Mouse (Mus musculus) spleen, adult 10 weeks (tissue): ENCODE results near the gene Wfdc2. TPM values are rescaled to one million over a fixed set of nuclear protein-coding genes. Genes with fewer than 3 reads are reported as not detected.

Experiments used
- polyA plus RNA-seq: library from polyadenylated mRNA; stranded (reverse); fragments of 350-450 nt; fragmentation: Illumina TruSeq; extraction: RNeasy Lipid Tissue Mini Kit (QIAGEN cat#74804); gene quantifications from one replicate; pipeline ENCODE4 v1.2.3, GENCODE M21; 2015; ENCODE audit warnings: low replicate concordance; ENCODE audit not compliant: insufficient read depth

The Wfdc2 gene
- polyA plus RNA-seq = not detected

GRCm38 (mm10) chr2:164562391-164563188 is at the start of gene Wfdc2:
TSS of gene Wfdc2 (plus strand) at chr2:164562413.

GRCm38 (mm10) chr2:164573359-164573758 is 11.1 kb downstream of the Wfdc2 start, which contains the start of gene Spint3:
TSS of gene Spint3 (minus strand) at chr2:164573459.

GRCm38 (mm10) chr2:164585025-164585725 is 23.0 kb downstream of the Wfdc2 start, which contains the start of gene Wfdc6a:
TSS of gene Wfdc6a (minus strand) at chr2:164585447.

GRCm38 (mm10) chr2:164593494-164593893 is 31.3 kb downstream of the Wfdc2 start, which contains the start of gene Eppin:
TSS of gene Eppin (minus strand) at chr2:164593594.

GRCm38 (mm10) chr2:164613471-164613870 is 51.3 kb downstream of the Wfdc2 start, which contains the start of the genes Wfdc6b and Wfdc8:
TSS of gene Wfdc6b (plus strand) at chr2:164613522.
TSS of gene Wfdc8 (minus strand) at chr2:164613626.

Other genes starting within 250 kb of the Wfdc2 start
- not detected for gene Svs6, start 245.7 kb upstream of the Wfdc2 start, polyA plus RNA-seq
- not detected for gene Svs5, start 229.7 kb upstream of the Wfdc2 start, polyA plus RNA-seq
- 67.5 TPM for gene Slpi, start 173.3 kb upstream of the Wfdc2 start, polyA plus RNA-seq
- 0.04 TPM for gene Rbpjl, start 159.3 kb upstream of the Wfdc2 start, polyA plus RNA-seq
- gene Matn4, start 157.3 kb upstream of the Wfdc2 start, polyA plus RNA-seq = 0.06 TPM
- 55.3 TPM for gene Sdc4, start 118.5 kb upstream of the Wfdc2 start, polyA plus RNA-seq
- gene Sys1, start 105.4 kb upstream of the Wfdc2 start, polyA plus RNA-seq = 21.8 TPM
- gene Gm20458, start 101.4 kb upstream of the Wfdc2 start, polyA plus RNA-seq = not detected
- gene Trp53tg5, start 88.7 kb upstream of the Wfdc2 start, polyA plus RNA-seq = not detected
- 12.0 TPM for gene Dbndd2, start 76.3 kb upstream of the Wfdc2 start, polyA plus RNA-seq
- gene Pigt, start 64.9 kb upstream of the Wfdc2 start, polyA plus RNA-seq = 28.4 TPM
- gene Spint3, start 11.0 kb downstream of the Wfdc2 start, polyA plus RNA-seq = not detected
- 0.44 TPM for gene Wfdc6a, start 23.0 kb downstream of the Wfdc2 start, polyA plus RNA-seq
- gene Eppin, start 31.2 kb downstream of the Wfdc2 start, polyA plus RNA-seq = not detected
- gene Wfdc6b, start 51.1 kb downstream of the Wfdc2 start, polyA plus RNA-seq = not detected
- not detected for gene Wfdc8, start 51.2 kb downstream of the Wfdc2 start, polyA plus RNA-seq
- gene Wfdc16, start 76.4 kb downstream of the Wfdc2 start, polyA plus RNA-seq = not detected
- not detected for gene Wfdc10, start 93.6 kb downstream of the Wfdc2 start, polyA plus RNA-seq
- gene Wfdc9, start 94.2 kb downstream of the Wfdc2 start, polyA plus RNA-seq = not detected
- not detected for gene Wfdc11, start 111.7 kb downstream of the Wfdc2 start, polyA plus RNA-seq
- gene Wfdc13, start 122.7 kb downstream of the Wfdc2 start, polyA plus RNA-seq = not detected
- not detected for gene Spint4, start 136.1 kb downstream of the Wfdc2 start, polyA plus RNA-seq
- gene Spint5, start 152.9 kb downstream of the Wfdc2 start, polyA plus RNA-seq = not detected
- gene Wfdc3, start 183.5 kb downstream of the Wfdc2 start, polyA plus RNA-seq = 0.39 TPM
- gene Dnttip1, start 183.6 kb downstream of the Wfdc2 start, polyA plus RNA-seq = 16.4 TPM
- gene Ube2c, start 207.5 kb downstream of the Wfdc2 start, polyA plus RNA-seq = 44.2 TPM
- gene Tnnc2, start 217.6 kb downstream of the Wfdc2 start, polyA plus RNA-seq = not detected
- 5.2 TPM for gene Snx21, start 223.4 kb downstream of the Wfdc2 start, polyA plus RNA-seq
- 14.0 TPM for gene Acot8, start 242.5 kb downstream of the Wfdc2 start, polyA plus RNA-seq
- gene Zswim3, start 242.7 kb downstream of the Wfdc2 start, polyA plus RNA-seq = 5.5 TPM